Mouse (Mus musculus): ENCODE results near the gene Stk32b. TPM values are rescaled to one million over a fixed set of nuclear protein-coding genes. Genes with fewer than 3 reads are reported as not detected.

Stk32b gene
- polyA plus RNA-seq (2017; shearing (Covaris generic)), result not detected

DNA sequence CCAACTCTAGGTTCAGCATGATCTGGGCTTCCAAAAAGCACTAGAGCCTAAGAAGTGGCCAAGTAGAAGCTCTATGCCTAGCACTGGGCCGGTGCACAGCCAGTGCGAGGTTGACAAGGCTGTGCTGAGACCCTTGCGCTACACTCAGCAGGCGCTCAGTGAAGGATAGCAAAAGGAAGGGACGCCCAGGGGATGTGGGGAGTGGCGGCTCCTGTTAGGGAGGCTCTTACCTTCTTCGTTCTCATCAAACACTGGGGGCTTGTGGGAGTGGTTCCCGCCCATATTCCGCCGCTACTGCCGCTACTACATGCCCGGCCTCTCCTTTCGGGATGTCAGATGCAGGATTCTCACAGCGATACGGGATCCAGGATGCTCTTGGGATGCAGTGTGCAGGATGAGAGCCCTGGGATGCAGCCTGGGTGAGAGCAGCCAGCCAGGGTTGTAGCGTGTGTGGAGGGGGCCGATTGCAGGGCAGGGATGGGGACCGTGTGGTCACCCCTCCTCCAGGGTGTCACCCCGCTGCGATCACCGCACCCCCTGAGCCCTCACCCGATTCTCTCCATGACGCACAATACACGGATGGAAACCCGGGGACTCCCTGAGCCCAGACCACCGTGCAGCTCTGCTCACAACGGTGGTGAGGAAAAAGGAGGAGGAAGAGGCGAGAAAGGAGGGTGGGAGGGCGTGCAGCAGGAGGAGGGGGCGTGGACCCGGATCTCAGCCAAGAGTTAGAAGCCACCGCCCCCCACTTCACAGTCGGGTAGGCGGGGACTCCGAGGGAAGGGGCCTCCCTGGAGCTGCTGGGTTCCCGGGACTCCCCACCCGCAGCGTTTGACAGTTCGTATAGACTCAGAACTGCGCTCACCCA, at the start of gene Stk32b:
Stk32b (minus strand) TSS at position 667 of the 868 bp plus-strand sequence.

GRCm38 (mm10) chr5:37735224-37735623, 18.3 kb upstream of the Stk32b start, which contains the start of gene Cytl1:
Gene Cytl1, plus strand, starts transcription at chr5:37735519.

Other genes with a start within 250 kb of the Stk32b start
- gene Cytl1, start 18.3 kb upstream of the Stk32b start, polyA plus RNA-seq (2017; shearing (Covaris generic)), result not detected
- gene Msx1, start 107.4 kb upstream of the Stk32b start, polyA plus RNA-seq (2017; shearing (Covaris generic)), result not detected

Data from CD4-positive, CD25-positive, alpha-beta regulatory T cell (primary cell).